Mouse (Mus musculus) lung, postnatal 0 days (tissue): ENCODE measurements at regions not wholly inside any gene's neighbourhood (a gene's known extent, or its start where the extent isn't known, plus 50 kb on each side); places are given as distances from the start of the nearest gene placed in this dataset.
A peak's percentile ranks its signal among the peaks of the same experiment; 100 is the strongest.
"Not testable (repeated sequence)": the region's sequence is repeated elsewhere in the genome, so short reads cannot be mapped to it uniquely, and the experiment has no call there.

Experiments
- ATAC-seq: fragments of 200-750 bp; cut with Nextera tagmentation; 2 replicates; pipeline ENCODE4 v1.8.0; 2017; ENCODE audit warnings: moderate library complexity
- DNase-seq: peaks from one replicate; pipeline ENCODE4 v3.0.0-alpha.2; 2016; ENCODE audit warnings: low spot score
- H3K27ac ChIP-seq: fragments of 300-500 bp; sonication (generic); 2 replicates; pipeline ENCODE4 v1.5.1; 2014; ENCODE audit warnings: antibody characterized with exemption, mild to moderate bottlenecking, low read length, mixed read lengths
- H3K27me3 ChIP-seq: fragments of 300-500 bp; sonication (generic); replicated peaks from 2 replicates; pipeline ENCODE4 v1.6.1; 2014; ENCODE audit warnings: low read length, mixed read lengths; ENCODE audit not compliant: insufficient read depth
- H3K36me3 ChIP-seq: fragments of 300-500 bp; sonication (generic); 2 replicates; pipeline ENCODE4 v1.6.1; 2014; ENCODE audit warnings: low read length, mixed read lengths; ENCODE audit not compliant: insufficient read depth
- H3K4me1 ChIP-seq: fragments of 300-500 bp; sonication (generic); 2 replicates; pipeline ENCODE4 v1.6.1; 2014; ENCODE audit warnings: antibody characterized with exemption, low read depth, low read length, mixed read lengths; ENCODE audit not compliant: insufficient read depth
- H3K4me2 ChIP-seq: fragments of 300-500 bp; sonication (generic); replicated peaks from 2 replicates; pipeline ENCODE4 v1.6.1; 2014; ENCODE audit warnings: low read depth, mild to moderate bottlenecking, low read length, moderate library complexity, mixed read lengths
- H3K4me3 ChIP-seq: fragments of 300-500 bp; sonication (generic); 2 replicates; pipeline ENCODE4 v1.5.1; 2014; ENCODE audit warnings: low read depth, low read length
- H3K9ac ChIP-seq: fragments of 300-500 bp; sonication (generic); replicated peaks from 2 replicates; pipeline ENCODE4 v1.6.1; 2014; ENCODE audit warnings: low read depth, mild to moderate bottlenecking
- H3K9me3 ChIP-seq: fragments of 300-500 bp; sonication (generic); 2 replicates; pipeline ENCODE4 v1.6.1; 2016; ENCODE audit warnings: low read length, mixed read lengths
- CTCF ChIP-seq: IDR thresholded peaks from 2 replicates; pipeline ENCODE4 v1.5.1; 2016; ENCODE audit warnings: antibody characterized with exemption, mild to moderate bottlenecking
- EP300 ChIP-seq: IDR thresholded peaks from 2 replicates; pipeline ENCODE4 v1.6.1; 2016; ENCODE audit warnings: antibody characterized with exemption, mild to moderate bottlenecking, control low read depth
- WGBS: fragments of 180-500 bp; shearing (Covaris S2); extraction: QIAGEN DNeasy Blood & Tissue Kit; methylation state at CpG from one replicate; pipeline ENCODE4 v1.1.7; 2014; 5-methylcytosine and 5-hydroxymethylcytosine counted together

GRCm38 (mm10) chr12:115109742-115110141 lies 937.8 kb upstream of the Zfp386 start:
- TF ChIP-seq EP300 (no peak), CTCF (no peak)
- H3K27me3 ChIP-seq = no peaks in the 10 kb centered on the region
- no peak overlapping the region for H3K27ac ChIP-seq
- no peak overlapping the region for H3K4me3 ChIP-seq
- H3K9ac ChIP-seq = no peak overlapping the region
- peak; percentile 23; the same call in 1 of the 2 replicates for ATAC-seq
- H3K4me1 ChIP-seq = no peaks in the 10 kb centered on the region
- no peak overlapping the region for H3K4me2 ChIP-seq
- H3K9me3 ChIP-seq = no peaks in the 10 kb centered on the region
- DNase-seq = no peak
- H3K36me3 ChIP-seq = no peaks in the 10 kb centered on the region

- H3K9ac ChIP-seq, H3K4me1 ChIP-seq, H3K27me3 ChIP-seq, H3K9me3 ChIP-seq, H3K27ac ChIP-seq, ATAC-seq, H3K4me3 ChIP-seq, H3K4me2 ChIP-seq, H3K36me3 ChIP-seq, DNase-seq: not testable (repeated sequence)
- 59% methylated on average over 3 of the region's 4 CpGs for WGBS
Measured at GRCm38 (mm10) chr12:115119134-115119826, 928.2 kb upstream of the Zfp386 start.

GRCm38 (mm10) chr12:115121259-115121658 lies 926.3 kb upstream of the Zfp386 start:
- Histone ChIP-seq H3K36me3 (no peaks in the 10 kb centered on the region), H3K4me2 (no peak overlapping the region), H3K27ac (no peak overlapping the region), H3K27me3 (no peaks in the 10 kb centered on the region), H3K4me1 (no peaks in the 10 kb centered on the region), H3K9ac (no peak overlapping the region), H3K9me3 (no peaks in the 10 kb centered on the region), H3K4me3 (no peak overlapping the region)
- 71% methylated on average over 1 of the region's 1 CpGs for WGBS
- ATAC-seq (no peak), DNase-seq (no peak)
- TF ChIP-seq CTCF (no peak), EP300 (no peak)

GRCm38 (mm10) chr12:115121899-115122298 lies 925.6 kb upstream of the Zfp386 start:
- Histone ChIP-seq H3K4me3 (no peak overlapping the region), H3K9me3 (no peaks in the 10 kb centered on the region), H3K4me2 (no peak overlapping the region), H3K27me3 (no peaks in the 10 kb centered on the region), H3K27ac (no peak overlapping the region), H3K36me3 (no peaks in the 10 kb centered on the region), H3K4me1 (no peaks in the 10 kb centered on the region), H3K9ac (no peak overlapping the region)
- DNase-seq (no peak), ATAC-seq (no peak)
- no peak for TF ChIP-seq EP300
- no peak for TF ChIP-seq CTCF

- not testable (repeated sequence) for DNase-seq, H3K4me2 ChIP-seq, ATAC-seq, H3K27ac ChIP-seq, H3K4me1 ChIP-seq, H3K36me3 ChIP-seq, H3K9me3 ChIP-seq, H3K27me3 ChIP-seq, H3K9ac ChIP-seq, H3K4me3 ChIP-seq
- 65% methylated on average over 4 of the region's 6 CpGs for WGBS
Measured at GRCm38 (mm10) chr12:115132930-115133329, 914.6 kb upstream of the Zfp386 start.

- H3K9ac ChIP-seq, H3K4me2 ChIP-seq, H3K4me1 ChIP-seq, DNase-seq, H3K9me3 ChIP-seq, ATAC-seq, H3K36me3 ChIP-seq, H3K4me3 ChIP-seq, H3K27ac ChIP-seq, H3K27me3 ChIP-seq: not testable (repeated sequence)
- WGBS = 70% methylated on average over 1 of the region's 1 CpGs
Measured at GRCm38 (mm10) chr12:115145407-115145806, 902.1 kb upstream of the Zfp386 start.

GRCm38 (mm10) chr12:115146471-115146870 lies 901.1 kb upstream of the Zfp386 start:
- WGBS = 74% methylated on average over 2 of the region's 2 CpGs
- H3K36me3 ChIP-seq, H3K9me3 ChIP-seq, H3K4me1 ChIP-seq, H3K27me3 ChIP-seq, H3K27ac ChIP-seq, H3K4me3 ChIP-seq, DNase-seq, H3K4me2 ChIP-seq, H3K9ac ChIP-seq, ATAC-seq: not testable (repeated sequence)

GRCm38 (mm10) chr12:115151967-115152366 lies 895.6 kb upstream of the Zfp386 start:
- not testable (repeated sequence) for DNase-seq, H3K4me1 ChIP-seq, H3K27ac ChIP-seq, ATAC-seq, H3K27me3 ChIP-seq, H3K9me3 ChIP-seq, H3K4me2 ChIP-seq, H3K9ac ChIP-seq, H3K4me3 ChIP-seq, H3K36me3 ChIP-seq
- WGBS = 31% methylated on average over 1 of the region's 1 CpGs

- ATAC-seq, H3K27ac ChIP-seq, H3K36me3 ChIP-seq, H3K9ac ChIP-seq, H3K4me2 ChIP-seq, DNase-seq, H3K4me3 ChIP-seq, H3K9me3 ChIP-seq, H3K4me1 ChIP-seq, H3K27me3 ChIP-seq: not testable (repeated sequence)
- WGBS = 75% methylated on average over 2 of the region's 2 CpGs
Measured at GRCm38 (mm10) chr12:115158231-115158630, 889.3 kb upstream of the Zfp386 start.
